Mouse (Mus musculus): ENCODE measurements around the gene Exd1. TPM values are rescaled to one million over a fixed set of nuclear protein-coding genes. Genes with fewer than 3 reads are reported as not detected.
"Not testable (repeated sequence)": the region's sequence is repeated elsewhere in the genome, so short reads cannot be mapped to it uniquely, and the experiment has no call there.

Exd1 gene
- total RNA-seq, 2 experiments from 2014 or later, result 0.64 to 0.76 TPM

GRCm38 (mm10) chr2:119542106-119542505 lies 5.3 kb downstream of the Exd1 start:
- peak; percentile 14 to 71 for DNase-seq (ENCODE audit: low spot score in 2 of 2)

- DNase-seq (ENCODE audit: low spot score in 2 of 2), result no peak
Observed at GRCm38 (mm10) chr2:119538802-119539201, 8.6 kb downstream of the Exd1 start.

GRCm38 (mm10) chr2:119525422-119525821 lies 22.0 kb downstream of the Exd1 start:
- no peak for DNase-seq (ENCODE audit: low spot score in 2 of 2)

- DNase-seq (ENCODE audit: low spot score in 2 of 2), result no peak
Observed at GRCm38 (mm10) chr2:119523836-119524235, 23.6 kb downstream of the Exd1 start.

GRCm38 (mm10) chr2:119520550-119520949 lies 26.9 kb downstream of the Exd1 start:
- peak in 1 of 2 experiments; percentile 18 for DNase-seq (ENCODE audit: low spot score in 2 of 2)

- no peak for DNase-seq (ENCODE audit: low spot score in 2 of 2)
Observed at GRCm38 (mm10) chr2:119516811-119517210, 30.6 kb downstream of the Exd1 start.

GRCm38 (mm10) chr2:119514026-119514522 lies 33.4 kb downstream of the Exd1 start:
- no peak for DNase-seq (ENCODE audit: low spot score in 2 of 2)

GRCm38 (mm10) chr2:119512292-119512691 lies 35.1 kb downstream of the Exd1 start:
- DNase-seq (ENCODE audit: low spot score in 2 of 2), result no peak

GRCm38 (mm10) chr2:119510856-119511255 lies 36.6 kb downstream of the Exd1 start:
- no peak for DNase-seq (ENCODE audit: low spot score in 2 of 2)

DNA sequence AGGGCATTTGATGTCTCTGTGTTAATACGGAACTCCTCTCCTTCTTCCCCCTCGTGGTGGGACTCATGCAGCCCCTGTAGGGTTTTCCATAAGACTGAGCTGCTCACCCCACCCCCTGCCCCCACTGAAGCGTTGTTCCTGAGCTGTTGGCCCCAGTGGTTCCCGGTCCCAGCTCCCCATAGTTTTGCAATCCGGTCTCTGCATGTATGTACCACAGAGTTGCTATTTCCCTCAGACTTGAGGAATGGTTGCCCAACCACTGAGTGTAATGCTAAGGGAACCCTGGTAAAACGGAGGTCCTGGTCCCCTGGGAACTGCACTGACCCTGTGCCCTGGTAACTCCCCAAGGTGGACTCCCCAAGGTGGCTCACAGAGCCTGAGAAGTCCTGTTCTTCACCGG lies 38.9 kb downstream of the Exd1 start:
- not testable (repeated sequence) for DNase-seq (ENCODE audit: low spot score in 2 of 2)

- no peak for DNase-seq (ENCODE audit: low spot score in 2 of 2)
Observed at GRCm38 (mm10) chr2:119507108-119507507, 40.3 kb downstream of the Exd1 start.

DNA sequence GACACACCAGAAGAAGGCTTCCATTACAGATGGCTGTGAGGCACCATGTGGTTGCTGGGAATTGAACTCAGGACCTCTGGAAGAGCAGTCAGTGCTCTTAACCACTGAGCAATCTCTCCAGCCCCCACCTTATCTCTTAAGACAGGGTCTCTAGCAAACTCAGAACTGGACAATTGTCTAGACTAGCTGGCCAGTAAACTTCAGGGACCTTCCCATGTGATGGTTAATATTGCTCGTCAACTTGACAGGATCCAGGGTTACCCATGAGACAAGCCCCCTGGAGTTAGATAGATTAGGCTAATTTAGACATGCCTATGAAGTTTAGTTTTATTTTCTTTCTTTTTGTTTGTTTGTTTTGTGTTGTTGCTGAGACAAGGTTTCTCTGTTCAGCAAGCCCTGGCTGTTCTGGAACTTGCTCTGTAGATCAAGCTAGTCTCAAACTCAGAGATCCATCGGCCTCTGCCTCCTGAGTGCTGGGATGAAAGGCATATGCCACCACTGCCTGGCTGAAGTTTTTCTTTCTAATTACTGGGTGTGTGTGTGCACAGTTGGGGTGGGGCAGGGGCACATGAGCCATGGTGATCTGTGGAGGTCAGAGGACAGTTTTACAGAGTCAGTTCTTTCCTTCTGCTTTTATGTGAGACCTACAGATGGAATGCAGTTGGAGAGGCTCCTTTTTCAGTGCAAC lies 46.3 kb downstream of the Exd1 start:
- DNase-seq (ENCODE audit: low spot score in 2 of 2), result no peak

DNA sequence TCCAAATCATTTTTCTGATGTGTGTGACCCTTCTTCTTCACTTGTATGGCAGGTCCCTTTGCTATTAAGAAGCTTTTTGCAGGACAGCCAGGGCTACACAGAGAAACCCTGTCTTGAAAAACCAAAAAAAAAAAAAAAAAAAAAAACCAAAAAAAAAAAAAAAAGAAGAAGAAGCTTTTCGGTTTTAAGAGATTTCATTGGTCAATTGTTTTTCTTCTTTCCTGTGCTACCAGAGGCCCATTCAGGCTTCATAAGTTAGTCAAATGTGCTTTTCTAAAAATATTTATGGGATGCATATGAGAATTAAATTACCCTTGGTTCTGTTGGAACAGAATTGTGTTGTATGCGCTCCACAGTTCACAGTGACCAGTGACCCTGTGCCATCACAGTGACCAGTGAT lies 48.6 kb downstream of the Exd1 start:
- no peak for DNase-seq (ENCODE audit: low spot score in 2 of 2)

DNA sequence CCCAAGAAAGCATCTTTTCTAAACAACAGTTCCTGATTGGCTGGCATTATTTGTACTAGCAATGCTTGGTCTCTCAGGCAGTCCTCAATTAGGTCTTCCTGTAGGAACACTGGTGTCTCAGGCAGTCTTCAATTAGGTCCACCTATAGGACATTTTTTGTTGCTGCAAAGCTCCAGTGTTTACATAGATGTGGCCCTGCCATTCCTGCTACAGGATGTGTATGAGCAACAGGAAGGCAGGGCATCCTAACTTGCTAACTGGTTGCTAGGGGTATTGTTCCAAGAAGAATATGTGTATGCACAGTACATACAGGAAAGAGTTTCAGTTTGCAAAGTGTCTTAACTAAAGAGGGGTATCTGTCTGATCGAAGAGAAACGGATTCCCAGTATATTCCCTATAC lies 51.3 kb downstream of the Exd1 start:
- DNase-seq (ENCODE audit: low spot score in 2 of 2), result no peak

- DNase-seq (ENCODE audit: low spot score in 2 of 2), result no peak
Observed at GRCm38 (mm10) chr2:119491953-119492352, 55.5 kb downstream of the Exd1 start.

- no peak for DNase-seq (ENCODE audit: low spot score in 2 of 2)
Observed at GRCm38 (mm10) chr2:119486488-119486887, 60.9 kb downstream of the Exd1 start.

- DNase-seq (ENCODE audit: low spot score in 2 of 2), result no peak
Observed at GRCm38 (mm10) chr2:119482307-119482706, 65.1 kb downstream of the Exd1 start.

GRCm38 (mm10) chr2:119478397-119478749 lies 69.1 kb downstream of the Exd1 start:
- no peak for DNase-seq (ENCODE audit: low spot score in 2 of 2)

DNA sequence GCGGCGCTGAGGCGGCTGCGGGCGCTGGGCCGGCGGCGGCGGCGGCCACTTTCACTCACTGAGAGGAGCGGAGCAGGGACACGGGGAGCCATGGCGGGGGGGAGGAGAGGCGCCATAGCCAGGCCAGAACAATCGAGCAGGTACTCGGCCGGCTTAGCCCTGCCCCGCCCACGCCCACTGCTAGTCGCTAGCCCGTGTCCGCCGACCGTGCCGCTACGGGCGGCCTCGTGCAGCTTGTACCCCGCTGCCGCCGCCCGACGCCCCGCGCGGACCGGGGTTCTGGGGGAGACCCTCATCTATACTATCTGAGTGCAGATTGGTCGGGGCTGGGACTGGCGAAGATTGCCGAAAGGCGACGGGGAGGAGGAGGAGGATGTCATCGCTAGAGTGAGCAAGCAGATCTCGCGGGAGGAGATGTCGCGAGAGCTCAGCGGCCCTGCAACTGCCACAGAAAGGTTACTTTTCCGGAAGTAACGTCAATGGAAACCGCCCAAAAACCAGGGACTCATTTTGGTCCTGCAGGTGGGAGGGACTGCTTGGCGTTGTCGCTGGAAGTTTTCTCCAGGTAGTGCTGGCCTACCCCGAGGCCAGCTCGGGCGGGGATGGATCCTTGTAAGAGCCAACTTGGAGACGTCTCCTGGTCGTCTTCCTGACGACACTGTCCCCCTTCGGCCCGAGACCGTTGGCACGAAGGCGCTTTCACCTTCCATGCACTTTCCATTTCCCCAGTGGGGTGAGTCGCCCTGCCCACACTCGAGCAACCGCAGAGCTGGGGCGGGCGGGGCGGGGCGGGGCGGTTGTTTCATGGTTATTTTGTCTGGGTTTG lies 69.6 kb downstream of the Exd1 start, which contains the start of gene Ino80:
Gene Ino80 (minus strand): TSS at position 117 of the 826 bp plus-strand sequence.
- DNase-seq (ENCODE audit: low spot score in 2 of 2), result peak; percentile 98 to 99

GRCm38 (mm10) chr2:119476621-119477391 lies 70.6 kb downstream of the Exd1 start:
- peak; percentile 43 to 65 for DNase-seq (ENCODE audit: low spot score in 2 of 2)

GRCm38 (mm10) chr2:119476166-119476565 lies 71.3 kb downstream of the Exd1 start:
- DNase-seq (ENCODE audit: low spot score in 2 of 2), result no peak

Measured in layer of hippocampus, adult 18-20 months (tissue).